Mouse (Mus musculus): ENCODE results near the gene Myrip. TPM values are rescaled to one million over a fixed set of nuclear protein-coding genes. Genes with fewer than 3 reads are reported as not detected.
"Not testable (repeated sequence)": the region's sequence is repeated elsewhere in the genome, so short reads cannot be mapped to it uniquely, and the experiment has no call there.

Myrip gene
- polyA plus RNA-seq, 1 experiment, result not detected

- H3K27me3 ChIP-seq (ENCODE audit: control insufficient read depth, insufficient read depth, insufficient read length), result peaks cover 26% of the 10 kb centered on the region
- no peak overlapping the region for H3K4me3 ChIP-seq (ENCODE audit: insufficient read depth, poor library complexity, severe bottlenecking)
- no peaks in the 10 kb centered on the region for H3K79me3 ChIP-seq (ENCODE audit: low read depth)
- TF ChIP-seq CTCF (IDR thresholded peaks at IDR 0.05; ENCODE audit: control insufficient read depth, insufficient read depth, insufficient read length) (no peak), FOSL1 (IDR thresholded peaks at IDR 0.05; ENCODE audit: insufficient read depth, low read length, poor library complexity, severe bottlenecking) (no peak), CEBPB (IDR thresholded peaks at IDR 0.05; ENCODE audit: low read depth) (no peak), MYOG (IDR thresholded peaks at IDR 0.05; ENCODE audit: control insufficient read depth, extremely low read depth, insufficient read length) (no peak), MYOD1 (IDR thresholded peaks at IDR 0.05; ENCODE audit: control insufficient read depth, insufficient read length, low read depth) (no peak), USF1 (IDR thresholded peaks at IDR 0.05; ENCODE audit: low read depth) (no peak), MAX (IDR thresholded peaks at IDR 0.05) (no peak)
- H3K79me2 ChIP-seq (ENCODE audit: control insufficient read depth, insufficient read depth), result no peaks in the 10 kb centered on the region
- no peaks in the 10 kb centered on the region for H3K36me3 ChIP-seq (ENCODE audit: control insufficient read depth, insufficient read depth)
- H3ac ChIP-seq (ENCODE audit: control insufficient read depth, insufficient read length, low read depth), result no peak overlapping the region
These were observed 95.4 kb downstream of the Myrip start for GRCm38 (mm10) chr9:120396579-120397185.

GRCm38 (mm10) chr9:120398289-120398688 is 97.0 kb downstream of the Myrip start:
- H3K79me2 ChIP-seq (ENCODE audit: control insufficient read depth, insufficient read depth), result no peaks in the 10 kb centered on the region
- no peaks in the 10 kb centered on the region for H3K79me3 ChIP-seq (ENCODE audit: low read depth)
- no peak overlapping the region for H3ac ChIP-seq (ENCODE audit: control insufficient read depth, insufficient read length, low read depth)
- H3K4me3 ChIP-seq (ENCODE audit: insufficient read depth, poor library complexity, severe bottlenecking), result no peak overlapping the region
- no peaks in the 10 kb centered on the region for H3K36me3 ChIP-seq (ENCODE audit: control insufficient read depth, insufficient read depth)
- TF ChIP-seq CEBPB (IDR thresholded peaks at IDR 0.05; ENCODE audit: low read depth) (no peak), MYOG (IDR thresholded peaks at IDR 0.05; ENCODE audit: control insufficient read depth, extremely low read depth, insufficient read length) (no peak), MAX (IDR thresholded peaks at IDR 0.05) (no peak), FOSL1 (IDR thresholded peaks at IDR 0.05; ENCODE audit: insufficient read depth, low read length, poor library complexity, severe bottlenecking) (no peak), CTCF (IDR thresholded peaks at IDR 0.05; ENCODE audit: control insufficient read depth, insufficient read depth, insufficient read length) (no peak), USF1 (IDR thresholded peaks at IDR 0.05; ENCODE audit: low read depth) (no peak), MYOD1 (IDR thresholded peaks at IDR 0.05; ENCODE audit: control insufficient read depth, insufficient read length, low read depth) (no peak)
- peaks cover 16% of the 10 kb centered on the region for H3K27me3 ChIP-seq (ENCODE audit: control insufficient read depth, insufficient read depth, insufficient read length)

- not testable (repeated sequence) for H3K4me3 ChIP-seq (ENCODE audit: insufficient read depth, poor library complexity, severe bottlenecking); H3K79me3 ChIP-seq (ENCODE audit: low read depth); H3ac ChIP-seq (ENCODE audit: control insufficient read depth, insufficient read length, low read depth); H3K36me3 ChIP-seq (ENCODE audit: control insufficient read depth, insufficient read depth); H3K79me2 ChIP-seq (ENCODE audit: control insufficient read depth, insufficient read depth)
- peaks cover 22% of the 10 kb centered on the region for H3K27me3 ChIP-seq (ENCODE audit: control insufficient read depth, insufficient read depth, insufficient read length)
These were observed 98.2 kb downstream of the Myrip start for GRCm38 (mm10) chr9:120399537-120399936.

GRCm38 (mm10) chr9:120402368-120402767 is 101.1 kb downstream of the Myrip start:
- H3K79me3 ChIP-seq (ENCODE audit: low read depth), result no peaks in the 10 kb centered on the region
- peaks cover 18% of the 10 kb centered on the region for H3K27me3 ChIP-seq (ENCODE audit: control insufficient read depth, insufficient read depth, insufficient read length)
- no peak for TF ChIP-seq MYOG (IDR thresholded peaks at IDR 0.05; ENCODE audit: control insufficient read depth, extremely low read depth, insufficient read length)
- no peak for TF ChIP-seq FOSL1 (IDR thresholded peaks at IDR 0.05; ENCODE audit: insufficient read depth, low read length, poor library complexity, severe bottlenecking)
- TF ChIP-seq CEBPB (IDR thresholded peaks at IDR 0.05; ENCODE audit: low read depth), result no peak
- TF ChIP-seq CTCF (IDR thresholded peaks at IDR 0.05; ENCODE audit: control insufficient read depth, insufficient read depth, insufficient read length), result no peak
- no peak for TF ChIP-seq MAX (IDR thresholded peaks at IDR 0.05)
- no peak for TF ChIP-seq USF1 (IDR thresholded peaks at IDR 0.05; ENCODE audit: low read depth)
- TF ChIP-seq MYOD1 (IDR thresholded peaks at IDR 0.05; ENCODE audit: control insufficient read depth, insufficient read length, low read depth), result no peak
- no peaks in the 10 kb centered on the region for H3K36me3 ChIP-seq (ENCODE audit: control insufficient read depth, insufficient read depth)
- no peaks in the 10 kb centered on the region for H3K79me2 ChIP-seq (ENCODE audit: control insufficient read depth, insufficient read depth)
- H3ac ChIP-seq (ENCODE audit: control insufficient read depth, insufficient read length, low read depth), result no peak overlapping the region
- no peak overlapping the region for H3K4me3 ChIP-seq (ENCODE audit: insufficient read depth, poor library complexity, severe bottlenecking)

- no peak for TF ChIP-seq MAX (IDR thresholded peaks at IDR 0.05)
- no peak for TF ChIP-seq CEBPB (IDR thresholded peaks at IDR 0.05; ENCODE audit: low read depth)
- no peak for TF ChIP-seq MYOD1 (IDR thresholded peaks at IDR 0.05; ENCODE audit: control insufficient read depth, insufficient read length, low read depth)
- TF ChIP-seq MYOG (IDR thresholded peaks at IDR 0.05; ENCODE audit: control insufficient read depth, extremely low read depth, insufficient read length), result no peak
- TF ChIP-seq FOSL1 (IDR thresholded peaks at IDR 0.05; ENCODE audit: insufficient read depth, low read length, poor library complexity, severe bottlenecking), result no peak
- no peak for TF ChIP-seq USF1 (IDR thresholded peaks at IDR 0.05; ENCODE audit: low read depth)
- TF ChIP-seq CTCF (IDR thresholded peaks at IDR 0.05; ENCODE audit: control insufficient read depth, insufficient read depth, insufficient read length), result no peak
- Histone ChIP-seq H3K27me3 (ENCODE audit: control insufficient read depth, insufficient read depth, insufficient read length) (peaks cover 18% of the 10 kb centered on the region), H3K79me3 (ENCODE audit: low read depth) (no peaks in the 10 kb centered on the region), H3K36me3 (ENCODE audit: control insufficient read depth, insufficient read depth) (no peaks in the 10 kb centered on the region), H3K4me3 (ENCODE audit: insufficient read depth, poor library complexity, severe bottlenecking) (no peak overlapping the region), H3ac (ENCODE audit: control insufficient read depth, insufficient read length, low read depth) (no peak overlapping the region), H3K79me2 (ENCODE audit: control insufficient read depth, insufficient read depth) (no peaks in the 10 kb centered on the region)
These were observed 102.3 kb downstream of the Myrip start for GRCm38 (mm10) chr9:120403661-120404060.

- Histone ChIP-seq H3K4me3 (ENCODE audit: insufficient read depth, poor library complexity, severe bottlenecking) (no peak overlapping the region), H3ac (ENCODE audit: control insufficient read depth, insufficient read length, low read depth) (no peak overlapping the region), H3K79me2 (ENCODE audit: control insufficient read depth, insufficient read depth) (no peaks in the 10 kb centered on the region), H3K27me3 (ENCODE audit: control insufficient read depth, insufficient read depth, insufficient read length) (peaks cover 26% of the 10 kb centered on the region), H3K36me3 (ENCODE audit: control insufficient read depth, insufficient read depth) (no peaks in the 10 kb centered on the region), H3K79me3 (ENCODE audit: low read depth) (no peaks in the 10 kb centered on the region)
- TF ChIP-seq MYOD1 (IDR thresholded peaks at IDR 0.05; ENCODE audit: control insufficient read depth, insufficient read length, low read depth) (no peak), MAX (IDR thresholded peaks at IDR 0.05) (no peak), USF1 (IDR thresholded peaks at IDR 0.05; ENCODE audit: low read depth) (no peak), CEBPB (IDR thresholded peaks at IDR 0.05; ENCODE audit: low read depth) (no peak), MYOG (IDR thresholded peaks at IDR 0.05; ENCODE audit: control insufficient read depth, extremely low read depth, insufficient read length) (no peak), CTCF (IDR thresholded peaks at IDR 0.05; ENCODE audit: control insufficient read depth, insufficient read depth, insufficient read length) (no peak), FOSL1 (IDR thresholded peaks at IDR 0.05; ENCODE audit: insufficient read depth, low read length, poor library complexity, severe bottlenecking) (no peak)
These were observed 108.4 kb downstream of the Myrip start for GRCm38 (mm10) chr9:120409663-120410181.
